Mouse (Mus musculus) MEL (cell line): ENCODE results near the gene Cln5. TPM values are rescaled to one million over a fixed set of nuclear protein-coding genes. Genes with fewer than 3 reads are reported as not detected.

Experiments
- DNase-seq: peaks from one replicate; pipeline ENCODE4 v3.0.0; 2011; ENCODE audit warnings: low read depth, low spot score
- H3K27ac ChIP-seq: 2 replicates; pipeline ENCODE4 v1.5.1; 2012; ENCODE audit warnings: low read depth, mild to moderate bottlenecking, control low read depth, low read length, moderate library complexity; ENCODE audit not compliant: control insufficient read depth
- H3K27me3 ChIP-seq, 2 experiments: fragments of 150-350 bp in 1 of 2; sonication (generic) in 1 of 2; 2 replicates each; pipeline ENCODE4 v1.6.1; 2012; ENCODE audit warnings: low read length in 2 of 2, mild to moderate bottlenecking in 2 of 2, improper control_type of control experiment in 1 of 2, moderate library complexity in 1 of 2; ENCODE audit not compliant: insufficient read depth in 2 of 2, control insufficient read depth in 1 of 2
- H3K36me3 ChIP-seq, 2 experiments: 2 replicates each; pipeline ENCODE4 v1.6.1; 2012 to 2014; ENCODE audit warnings: low read length in 2 of 2, improper control_type of control experiment in 1 of 2, inconsistent platforms in 1 of 2, mild to moderate bottlenecking in 1 of 2; ENCODE audit not compliant: insufficient read depth in 2 of 2, control insufficient read depth in 1 of 2
- H3K4me1 ChIP-seq, 2 experiments: fragments of 150-350 bp in 1 of 2; sonication (generic) in 1 of 2; 2 replicates each; pipeline ENCODE4 v1.6.1; 2012; ENCODE audit warnings: low read length in 2 of 2, improper control_type of control experiment in 1 of 2, mild to moderate bottlenecking in 1 of 2; ENCODE audit not compliant: insufficient read depth in 2 of 2, control insufficient read depth in 1 of 2
- H3K4me3 ChIP-seq, 2 experiments: fragments of 150-350 bp in 1 of 2; sonication (generic) in 1 of 2; 2 replicates each; pipeline ENCODE4 v1.5.1; 2012; ENCODE audit warnings: low read depth in 2 of 2, low read length in 2 of 2, mild to moderate bottlenecking in 2 of 2, moderate library complexity in 2 of 2, control low read depth in 1 of 2, improper control_type of control experiment in 1 of 2; ENCODE audit not compliant: control insufficient read depth in 1 of 2, insufficient read depth in 1 of 2
- H3K79me2 ChIP-seq: 2 replicates; pipeline ENCODE4 v1.6.1; 2012; ENCODE audit warnings: mild to moderate bottlenecking, low read length, moderate library complexity; ENCODE audit not compliant: control insufficient read depth, poor library complexity, insufficient read depth
- H3K9ac ChIP-seq: 2 replicates; pipeline ENCODE4 v1.6.1; 2012; ENCODE audit warnings: low read depth, mild to moderate bottlenecking, control low read depth, low read length, moderate library complexity; ENCODE audit not compliant: control insufficient read depth, poor library complexity, severe bottlenecking
- H3K9me3 ChIP-seq: fragments of 150-350 bp; sonication (generic); replicated peaks from 2 replicates; pipeline ENCODE4 v1.6.1; 2012; ENCODE audit warnings: mild to moderate bottlenecking, low read length, improper control_type of control experiment, moderate library complexity; ENCODE audit not compliant: insufficient read depth
- CHD2 ChIP-seq: IDR thresholded peaks from 2 replicates; pipeline ENCODE4 v1.6.1; 2011; ENCODE audit warnings: low read length, improper control_type of control experiment
- CTCF ChIP-seq, 3 experiments: IDR thresholded peaks in 2 of 3; conservative IDR thresholded peaks in 1 of 3; 2 replicates each; pipeline ENCODE4 v1.5.1; 2011 to 2012; ENCODE audit warnings: low read length in 3 of 3, low read depth in 2 of 3, mild to moderate bottlenecking in 2 of 3, improper control_type of control experiment in 1 of 3, inconsistent platforms in 1 of 3, mixed read lengths in 1 of 3, moderate library complexity in 1 of 3; ENCODE audit not compliant: control insufficient read depth in 1 of 3, insufficient read depth in 1 of 3, poor library complexity in 1 of 3, severe bottlenecking in 1 of 3
- E2F4 ChIP-seq: IDR thresholded peaks from 2 replicates; pipeline ENCODE4 v1.6.1; 2011; ENCODE audit warnings: low read depth, low read length, improper control_type of control experiment, borderline replicate concordance
- ETS1 ChIP-seq: IDR thresholded peaks from 2 replicates; pipeline ENCODE4 v1.6.1; 2012; ENCODE audit warnings: low read depth, mild to moderate bottlenecking, inconsistent platforms, low read length, improper control_type of control experiment, moderate library complexity
- GABPA ChIP-seq: IDR thresholded peaks from 2 replicates; pipeline ENCODE4 v1.6.1; 2012; ENCODE audit warnings: low read depth, mild to moderate bottlenecking, inconsistent platforms, low read length, improper control_type of control experiment, moderate library complexity
- GATA1 ChIP-seq: IDR thresholded peaks from 2 replicates; pipeline ENCODE4 v1.6.1; 2011; ENCODE audit warnings: low read depth, low read length, improper control_type of control experiment
- JUND ChIP-seq: IDR thresholded peaks from 2 replicates; pipeline ENCODE4 v1.6.1; 2011; ENCODE audit warnings: low read depth, mild to moderate bottlenecking, improper control_type of control experiment, low read length
- MAX ChIP-seq: IDR thresholded peaks from 2 replicates; pipeline ENCODE4 v1.6.1; 2011; ENCODE audit warnings: low read length, improper control_type of control experiment
- MAZ ChIP-seq: IDR thresholded peaks from 2 replicates; pipeline ENCODE4 v1.6.1; 2012; ENCODE audit warnings: low read depth, mild to moderate bottlenecking, inconsistent platforms, low read length, improper control_type of control experiment
- MXI1 ChIP-seq: IDR thresholded peaks from 2 replicates; pipeline ENCODE4 v1.6.1; 2011; ENCODE audit warnings: mild to moderate bottlenecking, low read depth, low read length, improper control_type of control experiment
- MYB ChIP-seq: IDR thresholded peaks from 2 replicates; pipeline ENCODE4 v1.6.1; 2011; ENCODE audit warnings: mild to moderate bottlenecking, low read depth, low read length, improper control_type of control experiment
- NELFE ChIP-seq: IDR thresholded peaks from 2 replicates; pipeline ENCODE4 v1.6.1; 2011; ENCODE audit warnings: low read depth, low read length, improper control_type of control experiment
- POLR2AphosphoS2 ChIP-seq: IDR thresholded peaks from 2 replicates; pipeline ENCODE4 v1.6.1; 2011; ENCODE audit warnings: low read length, improper control_type of control experiment
- POLR2AphosphoS5 ChIP-seq: IDR thresholded peaks from 2 replicates; pipeline ENCODE4 v1.6.1; 2012; ENCODE audit warnings: low read depth, borderline replicate concordance, mild to moderate bottlenecking, inconsistent platforms, low read length, moderate library complexity, mixed read lengths
- SMC3 ChIP-seq: IDR thresholded peaks from 2 replicates; pipeline ENCODE4 v1.6.1; 2011; ENCODE audit warnings: low read depth, low read length, improper control_type of control experiment
- TBP ChIP-seq: IDR thresholded peaks from 2 replicates; pipeline ENCODE4 v1.8.0; 2011; ENCODE audit warnings: low read depth, low read length, improper control_type of control experiment
- TCF12 ChIP-seq: IDR thresholded peaks from 2 replicates; pipeline ENCODE4 v1.6.1; 2014; ENCODE audit warnings: low read depth, mild to moderate bottlenecking, inconsistent platforms, low read length, improper control_type of control experiment, moderate library complexity
- ZKSCAN1 ChIP-seq: IDR thresholded peaks from 2 replicates; pipeline ENCODE4 v1.6.1; 2012; ENCODE audit warnings: low read depth, mild to moderate bottlenecking, inconsistent platforms, low read length, improper control_type of control experiment, moderate library complexity
- ZMIZ1 ChIP-seq: IDR thresholded peaks from 2 replicates; pipeline ENCODE4 v1.6.1; 2012; ENCODE audit warnings: low read depth, mild to moderate bottlenecking, inconsistent platforms, low read length, improper control_type of control experiment, moderate library complexity
- polyA plus RNA-seq, 2 experiments: library from polyadenylated mRNA; stranded (reverse) in 1 of 2; unstranded in 1 of 2; fragments of >175 nt in 1 of 2; fragments of >200 nt in 1 of 2; gene quantifications; 2 replicates each; pipeline versions ENCODE4 v1.2.1 to v1.2.4; 2012; ENCODE audit warnings: low replicate concordance in 2 of 2, low read depth in 1 of 2; ENCODE audit not compliant: insufficient read length in 2 of 2, insufficient read depth in 1 of 2, missing spikeins in 1 of 2
- total RNA-seq: library from RNA; depleted of rRNA; stranded (reverse); fragments of 300-350 nt; gene quantifications from 2 replicates; pipeline ENCODE4 v1.2.3, GENCODE M21; 2012

Gene Cln5
- total and polyA plus RNA-seq, 3 experiments: 12.3 to 99.4 (median 15.9) TPM

- Histone ChIP-seq H3K9me3 (no peaks in the 10 kb centered on the region), H3K4me1 (peaks cover 0 to 3% of the 10 kb centered on the region in 2 experiments; a peak in 1 of 4 replicates), H3K9ac (no peak overlapping the region), H3K79me2 (peaks cover 14% of the 10 kb centered on the region), H3K4me3 (no peak overlapping the region), H3K36me3 (peaks cover 0 to 8% of the 10 kb centered on the region in 2 experiments; a peak in 2 of 4 replicates), H3K27me3 (no peaks in the 10 kb centered on the region), H3K27ac (no peak overlapping the region)
- TF ChIP-seq MYB: no peak
- TF ChIP-seq CTCF (IDR thresholded peaks at IDR 0.05 in 2 of 3, conservative IDR thresholded peaks at IDR 0.05 in 1 of 3; ENCODE audit: control insufficient read depth in 1 of 3, insufficient read depth in 1 of 3, low read depth in 2 of 3, low read length in 3 of 3, poor library complexity in 1 of 3, severe bottlenecking in 1 of 3): no peak
- no peak for TF ChIP-seq TCF12
- no peak for TF ChIP-seq GABPA
- no peak for TF ChIP-seq ZKSCAN1
- TF ChIP-seq GATA1: no peak
- TF ChIP-seq ZMIZ1: no peak
- no peak for TF ChIP-seq CHD2
- no peak for TF ChIP-seq MAX
- TF ChIP-seq POLR2AphosphoS5: no peak
- no peak for TF ChIP-seq MAZ
- no peak for DNase-seq
These were observed 32.2 kb downstream of the Cln5 start for GRCm38 (mm10) chr14:103102246-103102645.

DNA sequence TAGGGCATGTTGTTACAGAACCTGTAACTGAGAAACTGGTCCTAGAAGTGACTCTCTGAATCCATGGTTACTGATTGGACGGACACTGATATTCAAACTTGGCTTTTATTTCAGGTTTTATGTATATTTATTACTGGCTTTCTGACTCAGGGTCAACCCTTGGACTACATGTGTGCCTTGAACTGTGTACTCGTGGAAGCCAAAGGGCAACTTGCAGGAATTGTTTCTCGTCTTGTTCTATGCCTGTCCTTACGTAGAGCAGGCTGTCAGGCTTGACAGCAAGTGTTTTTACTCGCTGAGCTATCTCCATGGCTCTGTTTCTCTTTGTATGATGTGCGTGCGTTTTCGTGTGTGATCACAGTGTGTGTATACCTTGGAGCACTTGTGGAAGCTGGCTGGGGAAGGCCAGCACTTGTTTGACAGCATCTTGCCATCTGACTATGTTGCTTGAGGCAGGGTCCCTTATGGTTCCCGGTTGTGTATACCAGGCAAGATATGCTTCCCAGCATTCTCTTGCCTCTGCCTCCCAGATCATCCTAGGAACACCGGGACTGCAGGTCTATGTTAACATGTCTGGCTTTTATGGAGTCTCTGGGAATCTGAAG, 32.8 kb downstream of the Cln5 start:
- Histone ChIP-seq H3K36me3 (peaks cover 0 to 4% of the 10 kb centered on the region in 2 experiments; a peak in 1 of 4 replicates), H3K4me3 (no peak overlapping the region), H3K27ac (no peak overlapping the region), H3K27me3 (no peaks in the 10 kb centered on the region), H3K9ac (no peak overlapping the region), H3K4me1 (no peaks in the 10 kb centered on the region), H3K79me2 (peaks cover 11% of the 10 kb centered on the region), H3K9me3 (no peaks in the 10 kb centered on the region)
- DNase-seq: no peak
- TF ChIP-seq MAX (no peak), SMC3 (no peak)

GRCm38 (mm10) chr14:103106301-103106700, 36.3 kb downstream of the Cln5 start:
- Histone ChIP-seq H3K9me3 (no peaks in the 10 kb centered on the region), H3K9ac (no peak overlapping the region), H3K79me2 (no peaks in the 10 kb centered on the region), H3K27me3 (no peaks in the 10 kb centered on the region), H3K27ac (no peak overlapping the region), H3K4me1 (no peaks in the 10 kb centered on the region), H3K4me3 (no peak overlapping the region), H3K36me3 (no peaks in the 10 kb centered on the region)
- DNase-seq: no peak
- TF ChIP-seq ETS1 (no peak), TBP (no peak), NELFE (no peak), E2F4 (no peak), POLR2AphosphoS2 (no peak), MXI1 (no peak), JUND (no peak)
